Mouse (Mus musculus) brain, embryonic 14.5 days (tissue): ENCODE results near the gene Scn3b. TPM values are rescaled to one million over a fixed set of nuclear protein-coding genes. Genes with fewer than 3 reads are reported as not detected.
A peak's percentile ranks its signal among the peaks of the same experiment; 100 is the strongest.

Source experiments
- DNase-seq: peaks from one replicate; pipeline ENCODE4 v3.0.0-alpha.2; 2011; ENCODE audit warnings: low read depth
- CTCF ChIP-seq: fragments of 200-500 bp; IDR thresholded peaks from 2 replicates; pipeline ENCODE4 v1.5.1; 2012; ENCODE audit warnings: inconsistent platforms, mild to moderate bottlenecking, moderate library complexity, borderline replicate concordance; ENCODE audit not compliant: insufficient read depth, insufficient read length; ENCODE audit errors: extremely low read depth
- POLR2A ChIP-seq: fragments of 200-500 bp; IDR thresholded peaks from 2 replicates; pipeline ENCODE4 v1.6.1; 2012; ENCODE audit warnings: mild to moderate bottlenecking, inconsistent platforms, borderline replicate concordance; ENCODE audit not compliant: poor library complexity, insufficient read depth, insufficient read length, severe bottlenecking; ENCODE audit errors: extremely low read depth
- polyA plus RNA-seq: library from polyadenylated mRNA; depleted of rRNA; stranded (reverse); fragments of >200 nt; gene quantifications from 2 replicates; pipeline ENCODE4 v1.2.3, GENCODE M21; 2012

The Scn3b gene
- polyA plus RNA-seq, 1 experiment: 120 TPM

DNA sequence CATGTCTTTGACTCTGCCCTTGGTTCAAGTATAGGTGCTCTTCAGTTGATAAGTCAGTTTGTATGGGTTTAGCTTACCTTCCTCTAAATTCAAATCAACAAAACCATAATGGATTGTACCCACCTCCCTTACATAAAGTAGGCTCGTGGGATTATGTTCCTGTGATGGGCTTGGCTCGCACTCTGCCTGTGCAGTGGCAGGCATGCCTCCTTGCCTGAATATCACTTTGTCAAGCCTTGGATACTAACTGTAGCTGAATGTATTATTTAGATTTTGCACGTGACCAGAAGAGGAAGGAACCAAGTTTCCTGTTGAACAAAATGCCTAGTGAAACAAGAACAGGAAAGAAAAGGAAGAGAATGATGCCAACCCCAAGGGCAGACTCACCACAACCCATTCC is 2.1 kb downstream of the Scn3b start:
- TF ChIP-seq POLR2A (no peak), CTCF (no peak)

DNA sequence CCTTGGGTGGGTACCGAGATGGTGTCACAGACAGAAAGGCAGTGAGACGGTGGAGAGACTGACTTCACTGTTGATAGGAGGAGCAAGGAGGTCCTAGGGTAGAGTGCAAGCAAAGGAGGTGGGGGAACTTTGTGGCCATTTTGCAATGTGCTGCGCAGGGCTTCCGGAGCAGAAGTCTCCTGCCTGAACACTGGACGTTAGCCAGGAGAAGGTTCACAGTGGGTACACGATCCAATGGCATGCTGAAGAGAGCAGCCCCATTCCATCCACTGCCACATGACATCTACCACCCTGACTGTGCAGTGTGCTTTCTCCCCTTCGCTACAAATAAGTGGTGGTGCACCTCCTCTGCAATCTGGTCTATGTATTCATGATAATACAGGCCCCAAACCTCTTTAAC is 3.8 kb downstream of the Scn3b start:
- TF ChIP-seq CTCF (no peak), POLR2A (no peak)
- DNase-seq: no peak

More for the DNA sequence above, 2.1 kb downstream of the Scn3b start:
- no peak for DNase-seq

DNA sequence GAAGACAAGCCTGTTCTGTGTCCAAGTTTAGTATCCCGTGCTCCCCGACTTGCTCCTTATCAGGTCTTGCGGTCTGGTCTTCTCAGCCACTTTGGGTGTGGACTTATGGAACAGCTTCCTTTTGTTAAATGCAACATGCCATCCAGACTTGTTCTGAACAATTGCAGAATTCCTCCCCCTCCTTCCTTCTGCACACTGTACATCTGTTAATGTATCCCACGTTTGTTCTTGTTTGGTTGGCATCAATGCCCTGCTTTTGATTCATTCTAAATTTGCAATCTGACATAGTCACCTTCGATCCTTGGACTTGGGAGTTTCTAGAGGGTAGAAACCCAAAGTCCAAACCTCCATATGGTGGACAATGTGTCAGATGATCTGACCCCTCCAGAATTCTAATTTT is 6.9 kb downstream of the Scn3b start:
- no peak for DNase-seq
- TF ChIP-seq POLR2A: no peak
- no peak for TF ChIP-seq CTCF

DNA sequence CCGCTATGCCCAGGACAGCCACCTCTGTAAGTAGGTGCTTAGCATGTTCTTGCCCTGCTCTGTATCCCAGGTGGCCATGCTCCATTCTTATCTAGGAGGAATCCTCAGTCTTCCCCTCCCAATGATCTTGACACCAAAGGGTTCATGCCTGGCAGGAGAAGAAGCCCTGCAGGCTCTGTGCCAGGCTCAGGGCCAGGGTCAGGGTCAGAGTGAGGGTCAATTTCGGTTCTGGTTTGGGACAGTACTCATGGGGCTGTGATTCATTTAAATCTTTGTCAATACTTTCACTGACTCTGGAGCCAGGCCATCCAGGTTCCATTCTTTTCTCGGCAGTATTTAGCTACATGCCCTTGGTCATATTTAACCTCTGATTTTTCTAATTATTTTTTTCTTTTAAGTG is 8.7 kb downstream of the Scn3b start:
- TF ChIP-seq POLR2A (no peak), CTCF (no peak)
- no peak for DNase-seq

DNA sequence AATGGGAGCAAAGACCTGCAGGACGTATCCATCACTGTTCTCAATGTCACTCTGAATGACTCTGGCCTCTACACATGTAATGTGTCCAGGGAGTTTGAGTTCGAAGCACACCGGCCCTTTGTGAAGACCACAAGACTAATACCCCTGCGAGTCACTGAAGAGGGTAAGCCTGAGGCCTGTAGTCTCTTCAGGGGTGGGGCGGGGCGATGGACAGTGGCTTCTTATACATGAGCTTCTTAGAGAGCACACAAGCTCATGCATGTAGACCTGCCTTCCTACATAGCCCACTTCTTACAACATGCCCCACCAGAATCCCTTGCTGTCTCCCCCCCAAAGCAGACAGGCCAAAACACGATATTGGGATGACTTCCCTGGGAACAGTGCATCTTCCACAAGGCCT is 10.4 kb downstream of the Scn3b start:
- DNase-seq: no peak
- TF ChIP-seq POLR2A: no peak
- TF ChIP-seq CTCF: no peak

DNA sequence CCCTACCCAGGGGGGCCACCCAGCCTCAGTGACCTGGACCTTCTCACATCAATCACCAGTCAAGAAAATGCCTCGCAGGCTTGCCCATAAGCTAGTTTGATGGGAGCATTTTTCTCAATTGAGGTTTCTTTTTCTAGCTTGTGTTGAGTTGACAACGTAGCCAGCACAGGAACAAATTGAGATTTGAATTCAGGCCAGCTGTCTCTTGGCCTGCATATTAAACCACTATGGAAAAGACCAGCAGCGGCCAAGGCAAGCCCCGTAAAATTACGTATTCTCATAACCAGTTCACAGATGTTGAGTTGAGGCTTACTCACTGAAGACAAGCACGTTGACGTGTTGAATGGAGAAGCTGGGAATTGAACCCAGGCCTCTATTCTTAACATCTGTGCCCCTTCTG is 14.0 kb downstream of the Scn3b start:
- no peak for TF ChIP-seq POLR2A
- TF ChIP-seq CTCF: no peak
- DNase-seq: no peak

DNA sequence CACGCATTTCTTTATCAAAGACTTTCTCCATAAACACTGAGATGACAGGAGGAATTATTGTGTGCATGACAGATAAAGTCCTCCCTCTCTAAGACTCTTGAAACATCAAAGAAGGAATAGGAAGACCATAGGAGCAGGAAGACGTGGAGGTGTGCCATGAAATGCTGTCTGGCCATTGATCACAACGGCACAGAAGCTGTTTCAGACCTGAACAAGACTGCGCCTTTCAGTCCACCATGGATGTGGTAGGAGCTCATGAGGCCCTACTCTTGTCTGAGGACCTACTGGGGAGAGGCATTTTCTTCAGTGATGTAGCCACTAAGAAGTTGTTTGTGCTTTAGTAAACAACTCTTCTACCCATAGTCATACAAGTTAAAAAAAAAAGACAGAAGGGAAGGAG is 23.5 kb downstream of the Scn3b start:
- DNase-seq: no peak
- TF ChIP-seq POLR2A: no peak
- TF ChIP-seq CTCF: no peak

DNA sequence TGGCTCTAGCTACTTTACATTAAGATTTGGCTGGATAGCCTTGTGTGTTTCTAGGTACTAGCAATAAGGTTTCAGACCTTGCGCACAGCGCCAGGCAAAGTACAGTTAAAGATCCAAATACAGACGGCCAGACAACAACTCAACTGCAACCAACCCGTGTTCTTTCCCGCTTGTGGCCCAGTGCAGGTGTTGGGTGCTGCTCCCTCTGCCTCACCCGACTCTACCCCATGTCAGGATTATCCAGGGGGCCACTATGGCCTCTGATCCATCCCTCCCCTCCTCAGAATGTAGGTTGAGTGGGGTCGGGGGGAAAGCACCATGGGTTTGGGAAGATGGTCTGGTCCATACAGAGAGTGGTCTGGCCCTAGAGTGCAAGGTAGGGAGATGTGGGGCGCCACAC is 24.3 kb downstream of the Scn3b start:
- TF ChIP-seq POLR2A (no peak), CTCF (no peak)
- DNase-seq: no peak

DNA sequence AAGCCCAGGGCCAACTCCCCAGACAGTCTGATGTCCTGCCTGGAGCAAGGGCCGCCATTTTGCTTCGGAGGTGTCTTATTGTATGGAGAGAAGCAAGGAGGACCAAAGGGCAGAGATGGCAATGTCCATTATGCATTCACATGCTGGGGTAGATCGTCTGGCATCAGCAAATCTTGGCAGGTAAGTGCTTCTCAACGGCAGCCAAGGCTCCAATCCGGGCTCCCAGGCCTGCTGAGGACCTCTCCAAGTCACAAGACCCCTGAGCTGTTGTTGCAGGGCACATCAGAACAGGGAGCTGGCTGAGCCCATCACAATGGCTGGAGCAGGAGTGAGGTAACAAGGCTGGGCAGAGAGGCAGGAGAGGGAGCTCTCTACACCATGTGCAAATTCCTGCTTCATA is 24.7 kb downstream of the Scn3b start:
- DNase-seq: no peak
- TF ChIP-seq POLR2A: no peak
- TF ChIP-seq CTCF: no peak

DNA sequence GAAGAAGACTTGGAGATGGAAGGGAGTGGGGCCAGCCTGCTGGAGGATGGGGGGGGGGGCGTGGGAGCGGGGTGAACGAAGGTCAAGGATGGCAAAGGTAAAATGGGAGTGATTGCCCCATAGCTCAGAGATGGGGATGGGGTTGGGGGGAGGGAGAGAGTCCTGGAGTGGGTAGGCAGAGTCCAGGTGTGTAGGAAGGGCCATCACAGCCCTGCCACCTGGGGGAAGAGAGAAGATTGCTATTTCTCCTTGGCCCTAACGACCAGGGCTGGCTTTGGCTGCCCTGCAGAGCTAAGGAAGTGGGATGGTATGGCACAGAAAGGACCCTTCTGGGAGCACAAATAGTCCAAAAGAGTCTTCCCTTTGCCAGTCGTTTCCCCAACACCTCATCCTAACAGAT is 25.2 kb downstream of the Scn3b start:
- TF ChIP-seq CTCF: no peak
- no peak for DNase-seq

DNA sequence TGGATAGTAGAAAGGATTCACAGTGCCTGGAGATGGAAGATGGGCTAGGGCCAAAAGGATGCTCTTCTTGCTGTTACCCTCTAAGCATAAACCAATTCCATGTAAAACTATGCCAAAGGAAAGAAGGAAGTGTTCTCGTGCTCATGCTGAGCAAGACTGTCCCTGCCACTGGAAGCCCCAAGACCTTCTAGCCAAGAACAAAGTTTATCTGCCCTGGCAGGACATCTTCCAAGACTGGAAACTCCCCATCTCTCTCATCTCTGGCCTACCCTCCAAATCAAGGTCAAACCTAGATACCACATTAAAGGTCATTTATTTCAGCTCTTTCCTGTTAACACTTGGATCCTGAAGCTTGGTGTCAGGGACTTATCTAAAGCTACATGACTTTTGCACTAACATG is 25.8 kb downstream of the Scn3b start:
- no peak for DNase-seq
- TF ChIP-seq CTCF: no peak
- TF ChIP-seq POLR2A: no peak

DNA sequence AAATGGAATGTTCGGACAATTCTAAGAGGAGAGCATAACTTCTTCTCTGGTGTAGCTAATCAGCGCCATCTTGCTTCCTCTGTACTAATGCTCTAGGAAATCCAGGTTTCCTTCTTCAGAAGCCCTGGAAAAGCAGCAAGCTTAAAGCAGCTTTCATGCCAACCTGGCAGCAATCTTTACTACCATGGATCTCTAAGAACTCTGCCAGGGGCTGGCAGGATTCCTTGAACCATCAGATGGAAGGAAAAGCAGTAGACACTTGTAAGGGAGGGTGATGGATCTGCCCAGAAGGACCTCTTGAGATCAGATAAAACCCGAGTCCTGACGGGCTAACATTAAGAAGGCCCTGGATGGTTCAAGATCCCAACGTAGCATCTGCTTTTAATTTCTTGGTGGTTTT is 27.2 kb downstream of the Scn3b start:
- peak; percentile 62 for DNase-seq
- no peak for TF ChIP-seq POLR2A

DNA sequence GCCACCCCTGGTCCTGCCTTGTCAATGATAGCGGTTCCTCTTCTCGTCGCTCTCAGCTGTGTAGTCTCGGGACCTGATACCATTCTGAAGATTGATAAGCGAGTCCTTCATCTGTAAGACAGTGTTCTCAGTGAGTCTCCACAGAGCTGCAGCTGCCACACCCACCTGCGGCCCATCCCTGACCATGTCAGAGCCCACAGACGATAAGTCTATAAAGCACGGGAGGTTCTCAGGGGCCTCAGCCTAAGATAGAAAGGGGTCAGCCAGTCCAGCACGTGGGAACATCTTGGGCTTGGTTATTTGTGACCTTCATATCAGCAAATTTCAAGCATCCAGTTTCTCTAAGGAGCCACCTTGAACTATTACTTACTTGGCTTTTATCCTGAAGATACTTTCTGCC is 29.0 kb downstream of the Scn3b start:
- TF ChIP-seq POLR2A (no peak), CTCF (no peak)
- no peak for DNase-seq

DNA sequence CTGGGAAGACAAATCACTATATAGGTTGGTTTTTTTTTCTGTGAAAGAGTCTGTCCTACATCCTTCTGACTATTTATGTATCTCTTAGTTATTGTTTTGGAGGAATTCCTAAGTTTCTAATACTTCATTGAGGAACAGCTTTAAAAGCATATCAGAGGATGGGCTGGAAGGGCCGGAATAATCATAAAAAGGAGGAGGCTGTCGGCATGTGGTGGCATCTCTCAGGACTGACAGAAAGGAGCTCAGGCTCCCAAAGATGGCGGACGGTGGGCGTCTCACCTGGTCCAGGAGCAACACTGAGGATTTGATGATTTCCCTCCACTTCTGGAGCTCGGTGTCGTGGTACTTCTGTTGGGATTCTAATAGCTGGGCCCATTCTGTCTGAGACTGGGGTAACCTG is 30.3 kb downstream of the Scn3b start:
- no peak for DNase-seq
- no peak for TF ChIP-seq POLR2A
- no peak for TF ChIP-seq CTCF
